Mouse (Mus musculus): ENCODE measurements around the gene Cyp8b1.

The Cyp8b1 gene

GRCm38 (mm10) chr9:121916102-121916501 is at the start of gene Cyp8b1:
TSS of gene Cyp8b1 (minus strand) at chr9:121916305.
- no peak for DNase-seq

- DNase-seq = peak; percentile 81 to 85
Measured at GRCm38 (mm10) chr9:121964941-121965340, 48.8 kb upstream of the Cyp8b1 start.

DNA sequence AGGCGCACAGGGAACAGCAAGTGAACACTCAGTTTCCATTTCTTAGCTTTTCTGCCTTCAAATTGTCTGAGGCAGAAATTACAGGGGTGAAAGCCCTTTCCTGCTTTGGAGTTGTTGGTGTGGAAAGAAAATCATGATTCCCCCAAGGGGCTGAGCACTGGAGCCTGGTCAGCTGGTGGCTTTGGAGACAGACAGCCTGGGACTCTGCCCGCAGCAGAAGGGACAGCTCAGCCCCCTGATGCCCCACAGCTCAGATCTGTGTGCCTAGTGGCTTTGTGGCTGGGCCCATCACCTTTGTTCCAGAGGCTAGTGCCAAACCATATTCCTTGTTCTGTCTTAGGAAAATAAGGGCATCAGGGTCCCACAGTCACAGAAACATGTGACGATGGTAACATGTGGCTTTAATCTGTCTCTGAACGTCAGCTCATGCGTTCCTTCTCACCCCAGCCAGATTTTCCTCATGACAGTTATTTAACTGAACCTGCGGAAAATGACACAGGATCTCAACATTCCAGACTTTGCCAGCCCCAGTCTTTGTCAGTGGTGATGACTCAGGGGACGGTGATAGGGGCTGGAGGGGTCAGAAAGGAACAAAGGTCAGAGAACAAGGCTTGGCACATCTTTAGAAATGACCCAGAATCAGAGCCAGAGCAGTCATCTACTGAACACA is 44.0 kb upstream of the Cyp8b1 start:
- no peak for DNase-seq

- DNase-seq = no peak
Measured at GRCm38 (mm10) chr9:121952596-121952995, 36.5 kb upstream of the Cyp8b1 start.

DNA sequence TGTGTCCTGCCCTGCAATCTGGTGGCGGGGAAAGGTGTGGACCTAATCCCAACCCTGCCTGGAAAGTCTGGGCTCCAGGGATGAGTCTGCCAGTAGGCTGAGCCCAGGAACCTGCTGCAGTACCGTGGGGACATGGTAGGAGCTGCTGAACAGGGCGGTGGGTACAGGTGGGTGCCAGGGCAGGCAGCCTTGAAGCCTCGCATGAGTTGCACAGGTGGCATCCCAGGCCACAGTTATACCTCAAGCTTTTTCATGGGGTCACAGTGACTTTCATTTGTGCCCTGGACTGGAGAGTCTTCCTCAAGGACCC is 35.0 kb upstream of the Cyp8b1 start:
- DNase-seq = no peak

GRCm38 (mm10) chr9:121950418-121951113 is 34.5 kb upstream of the Cyp8b1 start, which contains the start of gene Fam198a:
TSS of gene Fam198a (plus strand) at chr9:121950988.
- peak; percentile 84 to 90 for DNase-seq

DNA sequence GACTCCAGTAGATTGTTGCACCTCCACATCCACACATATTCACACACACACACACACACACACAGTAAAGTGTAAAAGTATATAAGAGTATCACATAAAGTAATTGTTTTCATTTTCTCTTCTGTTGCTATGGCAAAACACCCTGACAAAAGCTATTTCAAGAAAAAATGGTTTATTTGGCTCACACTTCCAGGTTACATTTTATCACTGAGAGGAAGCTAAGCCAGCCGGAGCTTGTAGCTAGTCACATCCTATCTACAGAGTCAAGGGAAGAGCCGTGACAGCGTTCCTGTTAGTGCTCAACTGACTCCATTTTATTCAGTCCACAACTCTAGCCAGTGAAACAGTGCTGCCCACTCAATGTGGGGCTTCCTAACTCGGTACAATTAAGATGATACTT is 32.3 kb upstream of the Cyp8b1 start:
- DNase-seq = no peak

DNA sequence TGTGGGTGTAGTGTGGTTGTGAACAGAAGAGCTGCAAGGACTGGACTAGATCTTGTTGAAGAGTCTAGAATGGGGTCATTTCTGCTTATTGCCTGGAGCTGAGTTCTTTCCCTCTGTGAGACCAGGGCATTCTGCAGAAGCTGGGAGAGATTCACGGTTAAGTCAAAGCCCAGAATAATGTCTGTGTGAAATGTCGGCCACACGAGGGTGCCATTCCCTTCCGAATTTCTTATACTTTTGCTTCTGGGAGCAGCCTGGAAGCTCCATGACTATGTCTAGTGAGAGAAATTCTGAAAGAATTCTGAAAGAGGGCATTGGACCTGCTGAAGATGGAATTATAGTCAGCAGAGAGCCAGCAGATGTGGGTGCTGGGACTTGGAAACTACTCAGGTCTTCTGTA is 31.7 kb upstream of the Cyp8b1 start:
- DNase-seq = peak; percentile 85 to 89

DNA sequence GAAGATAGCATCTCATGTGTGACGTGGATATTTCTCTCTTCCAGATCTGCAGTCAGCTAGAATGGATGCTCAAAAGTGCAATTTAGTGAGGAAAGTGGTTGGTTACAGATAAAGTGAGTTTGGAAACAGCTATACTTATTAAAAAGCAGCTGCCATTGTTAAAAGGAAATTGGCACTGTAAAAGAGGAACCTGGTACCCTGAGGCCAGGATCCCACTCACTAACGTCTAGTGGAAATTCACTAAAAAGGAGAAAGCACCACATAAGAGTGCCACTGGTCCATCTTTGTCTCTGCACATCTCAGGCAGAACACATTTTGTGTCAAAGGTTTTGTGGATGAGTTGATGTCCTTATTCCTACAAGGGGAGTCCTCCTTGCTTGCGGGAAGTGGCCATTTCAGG is 27.5 kb upstream of the Cyp8b1 start:
- no peak for DNase-seq

GRCm38 (mm10) chr9:121943005-121943404 is 26.9 kb upstream of the Cyp8b1 start:
- no peak for DNase-seq

DNA sequence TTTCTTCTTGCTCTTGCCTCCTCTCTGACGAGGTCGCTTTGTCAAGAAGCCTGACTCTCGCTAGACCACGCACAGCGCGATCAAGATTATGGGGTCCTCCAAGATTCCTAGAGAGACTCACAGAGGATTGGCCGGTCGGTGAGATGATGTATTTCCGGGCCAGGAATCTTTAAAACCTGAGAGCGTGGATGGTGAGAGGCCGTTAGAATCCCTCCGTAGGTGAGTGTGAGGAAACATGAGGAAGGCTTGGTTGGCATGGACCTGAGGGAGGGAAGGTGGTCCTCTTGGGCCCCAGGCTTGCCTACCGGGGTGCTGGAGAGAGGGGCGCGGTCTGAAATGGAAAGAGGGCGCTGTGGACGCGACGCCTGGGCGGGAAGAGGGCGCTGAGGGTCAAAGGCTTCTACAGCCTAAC is 21.8 kb upstream of the Cyp8b1 start:
- DNase-seq = peak in 1 of 2 experiments; percentile 24

DNA sequence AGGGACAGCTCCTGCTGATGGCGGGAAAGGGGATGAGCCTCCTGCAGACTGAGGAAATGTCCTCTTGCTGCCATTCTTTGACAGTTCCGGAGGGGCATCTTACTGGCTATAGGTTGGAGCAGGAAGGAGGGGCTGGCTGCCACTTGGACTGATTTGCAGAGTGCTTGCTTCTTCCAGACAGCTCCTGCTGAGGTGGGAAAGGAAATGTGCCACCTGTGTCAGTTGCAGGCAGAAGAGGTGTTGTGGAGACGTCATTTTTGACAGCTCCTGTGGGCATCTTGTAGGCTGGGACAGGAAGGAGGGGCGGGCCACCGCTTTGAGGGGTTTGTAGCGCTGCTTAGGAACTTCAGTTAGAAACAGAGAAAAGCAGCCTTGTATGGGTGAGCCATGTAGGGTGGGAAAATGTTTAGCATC is 21.4 kb upstream of the Cyp8b1 start:
- peak in 1 of 2 experiments; percentile 28 for DNase-seq

- DNase-seq = peak in 1 of 2 experiments; percentile 22
Measured at GRCm38 (mm10) chr9:121936952-121937351, 20.8 kb upstream of the Cyp8b1 start.

DNA sequence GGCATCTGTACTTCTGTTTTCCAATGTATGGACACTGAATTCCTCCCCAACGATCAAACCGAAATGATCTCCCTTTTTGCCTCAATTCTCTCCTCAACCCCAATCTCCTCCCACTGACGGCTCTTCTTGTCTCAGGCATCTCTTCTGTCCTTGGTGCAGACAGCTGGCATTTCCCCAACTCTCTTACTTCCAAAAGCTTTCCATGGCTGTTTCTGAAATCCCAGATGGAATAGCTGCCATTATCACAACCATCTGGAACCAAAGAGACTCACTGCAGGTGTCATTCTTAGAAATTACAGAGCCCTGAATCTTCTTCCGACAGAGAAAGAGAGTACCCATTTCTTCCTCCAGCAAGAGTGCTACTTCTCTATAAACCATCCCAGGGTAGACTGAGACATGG is 18.8 kb upstream of the Cyp8b1 start:
- DNase-seq = no peak

GRCm38 (mm10) chr9:121928498-121928897 is 12.4 kb upstream of the Cyp8b1 start:
- DNase-seq = peak; percentile 68

DNA sequence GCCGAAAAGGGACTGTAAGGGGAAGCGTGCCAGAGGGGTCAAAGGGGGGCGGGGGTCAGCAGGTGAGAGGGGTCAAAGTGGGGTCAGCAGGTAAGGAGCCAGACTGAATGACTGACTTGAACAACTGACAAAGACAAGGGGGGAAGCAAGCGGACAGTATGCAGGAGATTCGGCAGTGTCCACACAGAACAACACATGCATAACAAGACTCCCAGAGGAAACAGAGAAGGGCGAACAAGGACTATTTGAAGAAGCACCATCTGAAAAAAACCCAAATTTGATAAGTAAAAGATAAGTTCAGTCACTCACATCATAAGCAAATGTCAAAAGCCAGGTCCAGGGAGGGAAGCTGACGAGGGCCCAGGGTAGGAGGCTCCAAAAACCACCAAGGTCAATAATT is 11.6 kb upstream of the Cyp8b1 start:
- no peak for DNase-seq

DNA sequence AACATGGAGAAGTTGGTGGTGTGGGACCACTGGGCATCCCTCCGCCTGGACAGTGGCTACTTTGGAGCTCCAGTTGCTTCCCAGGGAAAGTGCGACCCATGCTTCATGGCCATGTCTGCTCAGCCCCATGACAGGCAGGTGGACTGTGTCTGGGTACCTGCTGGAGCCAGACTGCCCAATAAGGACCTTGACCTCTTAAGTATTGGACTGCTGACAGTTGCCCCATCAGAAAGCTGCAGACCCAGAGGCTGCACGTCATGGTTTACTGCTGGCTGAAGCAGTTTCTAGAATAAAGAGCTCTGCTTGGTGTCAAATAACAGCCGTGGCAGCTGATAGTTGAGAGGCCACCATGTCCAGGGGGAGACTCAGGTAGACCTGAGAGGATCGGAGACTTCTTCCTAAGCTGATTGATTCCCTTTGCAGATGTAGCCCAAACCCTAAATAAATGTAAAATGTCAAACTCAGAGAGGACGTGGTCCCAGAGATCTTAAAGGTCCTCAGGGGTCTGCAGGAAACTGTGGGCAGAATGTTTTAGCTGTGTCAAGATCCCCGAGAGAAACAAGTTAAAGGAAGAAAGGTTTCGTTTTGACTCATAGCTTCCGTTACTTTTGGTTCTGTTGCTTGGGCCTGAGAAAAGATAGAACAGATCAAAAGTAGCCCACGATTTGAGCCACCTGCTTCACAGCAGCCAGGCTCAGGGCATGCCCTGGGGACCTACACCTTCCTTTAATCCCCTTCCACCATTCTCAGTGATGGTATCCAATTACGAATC is 10.7 kb upstream of the Cyp8b1 start:
- DNase-seq = no peak

DNA sequence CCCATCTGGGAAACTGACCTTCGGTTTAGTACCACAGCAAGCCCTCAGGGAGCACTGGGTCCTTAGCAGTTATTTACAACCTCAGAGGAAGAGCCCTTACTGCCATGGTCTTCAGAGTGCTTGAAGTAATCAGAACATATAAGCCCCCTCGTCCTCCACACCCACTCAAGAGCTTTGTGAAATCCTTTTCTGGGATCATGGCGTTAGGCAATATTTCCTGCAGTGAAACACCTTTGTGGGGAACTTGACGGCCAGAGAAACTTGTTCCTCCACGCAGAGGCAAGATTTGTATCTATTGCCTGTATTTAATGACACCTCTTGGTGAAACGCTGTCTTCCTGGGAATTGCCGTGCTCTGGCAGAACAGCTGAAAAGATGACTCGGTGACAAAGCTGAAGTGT is 9.9 kb upstream of the Cyp8b1 start:
- no peak for DNase-seq

DNA sequence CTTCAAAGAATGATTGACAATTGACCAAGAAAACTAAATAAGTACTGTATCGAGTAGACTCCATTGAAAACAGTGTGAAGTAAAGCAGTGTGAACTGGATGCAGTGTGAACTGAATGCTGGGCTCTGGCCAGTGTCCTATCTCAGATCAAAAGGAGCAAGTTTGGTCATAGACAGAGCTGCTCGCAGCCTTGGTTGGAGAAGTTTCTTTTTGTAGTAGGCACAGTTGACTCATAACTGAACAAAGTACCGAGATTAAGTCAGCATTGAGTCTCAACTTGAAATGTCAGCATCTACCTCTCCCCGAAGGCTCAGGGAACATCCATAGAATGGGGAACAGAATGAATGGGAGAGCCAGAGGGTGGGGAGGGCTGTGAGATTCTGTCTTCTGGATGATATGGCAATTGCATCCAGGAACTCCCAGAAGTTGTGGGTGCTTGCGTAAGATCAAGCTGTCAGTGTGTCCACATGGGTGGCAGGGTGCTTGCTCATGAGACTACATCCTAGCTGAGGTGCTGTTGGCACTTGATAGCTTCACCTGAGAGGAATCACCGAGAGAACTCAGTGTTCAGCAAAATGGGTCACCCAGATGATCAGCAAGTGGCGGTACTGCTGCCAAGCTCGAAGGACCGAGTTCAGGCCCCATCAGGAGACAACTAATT is 8.9 kb upstream of the Cyp8b1 start:
- no peak for DNase-seq

DNA sequence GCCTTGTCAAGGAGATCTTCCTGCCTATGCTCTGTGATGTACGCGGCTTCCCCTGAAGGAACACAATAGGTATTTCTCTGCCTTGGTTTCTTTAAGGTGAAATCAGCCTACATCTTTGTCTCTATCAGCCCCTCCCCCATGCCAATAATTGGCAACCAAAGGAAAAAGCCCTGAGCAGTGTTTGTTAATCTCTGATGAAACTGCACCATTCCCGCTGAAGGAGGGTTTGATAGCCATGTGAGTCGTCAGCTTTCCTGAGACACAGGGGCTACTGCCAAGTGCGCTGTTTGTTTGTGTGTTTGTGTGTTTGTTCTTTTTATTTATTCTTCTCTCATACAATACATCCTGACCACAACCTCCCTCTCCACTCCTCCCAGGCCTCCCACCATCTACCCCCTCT is 7.8 kb upstream of the Cyp8b1 start:
- no peak for DNase-seq

- no peak for DNase-seq
Measured at GRCm38 (mm10) chr9:121923443-121923842, 7.3 kb upstream of the Cyp8b1 start.

GRCm38 (mm10) chr9:121919027-121919501 is 3.0 kb upstream of the Cyp8b1 start:
- DNase-seq = no peak

DNA sequence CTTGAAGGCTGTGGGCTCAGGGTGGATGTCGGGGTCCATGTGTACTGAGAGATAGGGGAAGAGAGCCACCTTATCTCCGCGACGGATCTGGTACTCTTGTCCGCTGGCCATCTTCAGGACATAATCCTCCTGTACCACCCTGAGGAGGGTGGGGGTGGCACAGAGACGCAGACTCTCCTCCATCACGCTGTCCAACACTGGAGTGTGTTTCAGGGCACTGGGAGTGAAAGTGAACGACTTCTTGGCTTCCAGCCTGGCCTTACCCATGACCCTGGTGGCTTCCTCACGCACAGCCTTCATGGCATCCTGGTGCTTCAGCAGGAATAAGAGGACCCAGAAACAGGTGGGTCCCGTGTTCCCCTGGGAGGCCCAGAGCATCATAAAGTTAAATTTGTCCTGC is 1.0 kb downstream of the Cyp8b1 start:
- no peak for DNase-seq

All from cerebellum, postnatal 14 days (tissue).